In genomic region chr9:16113936-16114642, GRCm38 (mm10) we compare ENCODE assay signal across 10 mouse cellular contexts.
A peak's percentile ranks its signal among the peaks of the same experiment; 100 is the strongest.
DNase-seq lines count a peak whose midpoint lies in the region; ATAC-seq and TF ChIP-seq lines count a peak whose summit lies in the region.
"Had no signal": no experiment of that assay in that cellular context is flagged by ENCODE, and none has a peak within 500 bp of the region (broad histone marks: within the 10 kb centered on the region; RNA-seq: fewer than 3 reads in every experiment).

No protein-coding gene starts in this region.

- no peak for TF ChIP-seq CTCF in heart, adult 2 months (IDR thresholded peaks at IDR 0.05)
- no peak for TF ChIP-seq CTCF in lung, postnatal 0 days (IDR thresholded peaks at IDR 0.05)
- no peak for TF ChIP-seq CTCF in left cerebral cortex, adult 2 months (IDR thresholded peaks at IDR 0.05)

- no peak overlapping the region for H3K4me3 ChIP-seq in heart, adult 2 months
- no peak overlapping the region for H3K4me3 ChIP-seq in lung, postnatal 0 days (ENCODE audit: low read depth, low read length)
- no peak overlapping the region for H3K4me3 ChIP-seq in left cerebral cortex, adult 2 months
- H3K4me3 ChIP-seq: forebrain, embryonic 13.5 days had no signal

- no peaks in the 10 kb centered on the region for H3K9me3 ChIP-seq in lung, postnatal 0 days (ENCODE audit: low read length)
- H3K9me3 ChIP-seq: forebrain, embryonic 13.5 days had no signal

- 49% methylated on average over 4 of the region's 4 CpGs for WGBS in heart, adult 2 months
- WGBS in lung, postnatal 0 days = 67% methylated on average over 4 of the region's 4 CpGs

- H3K27me3 ChIP-seq in heart, adult 2 months (ENCODE audit: control insufficient read depth, insufficient read depth, low read length) = no peaks in the 10 kb centered on the region
- H3K27me3 ChIP-seq in lung, postnatal 0 days (replicated peaks; ENCODE audit: insufficient read depth, low read length) = no peaks in the 10 kb centered on the region
- H3K27me3 ChIP-seq: forebrain, embryonic 13.5 days; Patski had no signal

- H3K27ac ChIP-seq in heart, adult 2 months = peak overlapping the region; percentile 70
- no peak overlapping the region for H3K27ac ChIP-seq in lung, postnatal 0 days (ENCODE audit: low read length)
- peak overlapping the region; percentile 69 for H3K27ac ChIP-seq in left cerebral cortex, adult 2 months
- H3K27ac ChIP-seq: forebrain, embryonic 13.5 days had no signal

- no peaks in the 10 kb centered on the region for H3K79me2 ChIP-seq in heart, adult 2 months (replicated peaks; ENCODE audit: control insufficient read depth, insufficient read depth, low read length)

- no peak overlapping the region for H3K4me2 ChIP-seq in lung, postnatal 0 days (replicated peaks; ENCODE audit: low read depth, low read length)
- H3K4me2 ChIP-seq: forebrain, embryonic 13.5 days had no signal

- intact Hi-C loops in heart, adult 2 months (cut with DNase I) = loop anchor here (1.0 kb wide), 1 partner anchor 86 kb away; no protein-coding TSS in a partner anchor
- intact Hi-C loops in heart, postnatal 25 days (cut with DNase I) = loop anchor here (2.0 kb wide), 1 partner anchor 85 kb away; no protein-coding TSS in a partner anchor
- intact Hi-C loops in left cerebral cortex, adult 2 months (cut with DNase I) = loop anchor here (1.0 to 10.0 kb wide), 5 partner anchors 85 to 388 kb away; no protein-coding TSS in a partner anchor

- H3K4me1 ChIP-seq in heart, adult 2 months (ENCODE audit: control insufficient read depth, insufficient read depth, low read length) = peaks cover 6% of the 10 kb centered on the region; the same call in 1 of the 2 replicates
- H3K4me1 ChIP-seq in lung, postnatal 0 days (ENCODE audit: insufficient read depth, low read depth, low read length) = no peaks in the 10 kb centered on the region

- peak; percentile 71 for ATAC-seq in lung, postnatal 0 days
- ATAC-seq: Patski had no signal

- TF ChIP-seq POLR2A in heart, adult 2 months (IDR thresholded peaks at IDR 0.05; ENCODE audit: insufficient read depth, low read depth, low read length) = no peak

- no peak for TF ChIP-seq EP300 in heart, adult 2 months (IDR thresholded peaks at IDR 0.05; ENCODE audit: insufficient read depth, low read depth, low read length)
- TF ChIP-seq EP300 in lung, postnatal 0 days (IDR thresholded peaks at IDR 0.05) = peak; percentile 28; the same call in 1 of the 2 replicates

- DNase-seq in heart, adult 2 months = no peak
- no peak for DNase-seq in heart, postnatal 25 days (ENCODE audit: low spot score)
- DNase-seq in lung, postnatal 0 days (ENCODE audit: low spot score) = peak; percentile 44
- no peak for DNase-seq in lung, postnatal 25 days (ENCODE audit: low spot score)
- DNase-seq in left cerebral cortex, adult 2 months (ENCODE audit: extremely low spot score in 1 of 2, low spot score in 2 of 2) = peak; percentile 60 to 62
- peak; percentile 83 to 89 for DNase-seq in right cerebral cortex, postnatal 36 days (ENCODE audit: low spot score in 2 of 2)
- DNase-seq in neural tube, embryonic 10.5 days (ENCODE audit: extremely low spot score, low spot score) = no peak
- DNase-seq in thymus, postnatal 4 days = no peak

- H3K36me3 ChIP-seq in heart, adult 2 months (ENCODE audit: control insufficient read depth, insufficient read depth, low read length) = no peaks in the 10 kb centered on the region; the same call in 1 of the 2 replicates
- H3K36me3 ChIP-seq in lung, postnatal 0 days (ENCODE audit: insufficient read depth, low read length) = no peaks in the 10 kb centered on the region

- no peak overlapping the region for H3K9ac ChIP-seq in heart, adult 2 months (ENCODE audit: low read depth, low read length)
- no peak overlapping the region for H3K9ac ChIP-seq in lung, postnatal 0 days (replicated peaks; ENCODE audit: low read depth)
- H3K9ac ChIP-seq: forebrain, embryonic 13.5 days had no signal

Comparison
In these comparisons a context has a peak if more than half of its experiments do, and no peak if none do; other contexts are left out.
1. DNase-seq: peak in lung, postnatal 0 days (single experiment), left cerebral cortex, adult 2 months (2 of 2) and right cerebral cortex, postnatal 36 days (2 of 2); none in heart, adult 2 months (0 of 2), heart, postnatal 25 days (single experiment), lung, postnatal 25 days (single experiment), neural tube, embryonic 10.5 days (single experiment) and thymus, postnatal 4 days (single experiment).